Mouse (Mus musculus) cortical plate, adult 2 months (tissue): ENCODE data around the gene Atr. TPM values are rescaled to one million over a fixed set of nuclear protein-coding genes. Genes with fewer than 3 reads are reported as not detected.
A peak's percentile ranks its signal among the peaks of the same experiment; 100 is the strongest.

ENCODE experiments used
- H3K27ac ChIP-seq: fragments of 200-500 bp; 2 replicates; pipeline ENCODE4 v1.5.1; 2012; ENCODE audit warnings: low read length, control low read depth, inconsistent platforms; ENCODE audit not compliant: insufficient read depth
- H3K4me1 ChIP-seq: fragments of 200-500 bp; 2 replicates; pipeline ENCODE4 v1.6.1; 2011; ENCODE audit warnings: low read length; ENCODE audit not compliant: control insufficient read depth, insufficient read depth
- H3K4me3 ChIP-seq: fragments of 200-500 bp; 2 replicates; pipeline ENCODE4 v1.5.1; 2011; ENCODE audit warnings: mild to moderate bottlenecking, low read length, control low read depth; ENCODE audit not compliant: insufficient read depth
- CTCF ChIP-seq: fragments of 200-500 bp; IDR thresholded peaks from 2 replicates; pipeline ENCODE4 v1.5.1; 2011; ENCODE audit warnings: mild to moderate bottlenecking, control low read depth, low read length; ENCODE audit not compliant: insufficient read depth; ENCODE audit errors: extremely low read depth
- POLR2A ChIP-seq: fragments of 200-500 bp; IDR thresholded peaks from 2 replicates; pipeline ENCODE4 v1.6.1; 2011; ENCODE audit warnings: mild to moderate bottlenecking, low read length, control low read depth; ENCODE audit not compliant: insufficient read depth; ENCODE audit errors: extremely low read depth
- polyA plus RNA-seq: library from polyadenylated mRNA; depleted of rRNA; stranded (reverse); fragments of >200 nt; gene quantifications from 2 replicates; pipeline ENCODE4 v1.2.3, GENCODE M21; 2012; rRNA removed

Atr gene
- 8.7 and 9.4 TPM in 2 replicates for polyA plus RNA-seq

DNA sequence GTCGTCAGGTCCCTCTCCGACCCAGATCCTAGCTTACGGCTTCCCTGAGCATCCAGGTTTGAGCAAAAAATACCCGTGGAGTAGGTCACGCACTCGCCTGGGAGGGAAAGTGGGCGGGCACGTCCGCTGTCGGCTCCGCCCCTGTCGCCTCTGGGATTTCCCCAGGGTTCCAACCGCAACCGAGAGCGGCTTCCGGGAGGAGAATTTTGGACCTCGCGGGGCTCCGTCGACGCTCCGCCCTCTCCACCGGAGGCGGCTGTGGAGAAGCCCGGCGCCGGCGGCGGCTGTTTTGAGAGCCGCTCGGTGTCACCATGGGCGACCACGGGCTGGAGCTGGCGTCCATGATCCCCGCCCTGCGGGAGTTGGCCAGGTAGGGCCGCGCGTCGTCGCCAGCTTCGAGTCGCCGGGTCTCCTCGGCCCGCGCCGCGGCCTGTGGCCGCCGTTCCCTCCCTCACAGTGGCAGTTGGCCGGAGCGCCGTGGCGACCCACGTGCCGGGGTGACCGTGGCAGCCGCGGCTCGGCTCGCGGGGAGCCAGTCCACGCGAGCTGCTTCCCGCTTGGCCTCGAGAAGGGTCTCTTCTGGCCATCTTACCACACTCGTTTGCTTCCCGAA lies at the start of gene Atr:
Gene Atr (plus strand): TSS at position 184 of the 613 bp plus-strand sequence.
- peak; percentile 64 for TF ChIP-seq POLR2A
- TF ChIP-seq CTCF = no peak
- Histone ChIP-seq H3K4me3 (peak within 1 kb of the TSS; percentile 46), H3K27ac (no peak within 1 kb of the TSS; the same call in 1 of the 2 replicates), H3K4me1 (no peaks in the 10 kb centered on the region; the same call in 1 of the 2 replicates)

DNA sequence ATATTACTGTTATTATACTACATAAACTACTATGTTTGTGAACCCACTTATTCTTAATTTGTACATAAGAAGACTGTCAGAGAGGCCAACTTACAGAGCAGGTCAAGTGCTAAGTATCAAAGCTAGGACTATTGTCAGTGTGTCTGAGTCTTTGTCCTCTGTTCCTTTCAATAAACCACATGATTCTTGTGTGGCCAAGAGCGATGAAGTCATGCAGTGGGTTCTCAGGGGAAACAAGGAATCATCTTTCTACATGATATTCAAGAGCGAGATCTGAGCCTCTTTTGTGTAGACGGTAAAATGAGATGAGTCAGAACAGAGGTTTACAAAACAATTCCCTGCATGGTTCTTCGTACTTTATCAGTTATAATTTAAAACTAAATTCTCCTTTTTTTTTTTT lies 47.8 kb upstream of the Atr start:
- no peak overlapping the region for H3K27ac ChIP-seq
- TF ChIP-seq CTCF (no peak), POLR2A (no peak)
- H3K4me1 ChIP-seq = no peaks in the 10 kb centered on the region
- H3K4me3 ChIP-seq = no peak overlapping the region

DNA sequence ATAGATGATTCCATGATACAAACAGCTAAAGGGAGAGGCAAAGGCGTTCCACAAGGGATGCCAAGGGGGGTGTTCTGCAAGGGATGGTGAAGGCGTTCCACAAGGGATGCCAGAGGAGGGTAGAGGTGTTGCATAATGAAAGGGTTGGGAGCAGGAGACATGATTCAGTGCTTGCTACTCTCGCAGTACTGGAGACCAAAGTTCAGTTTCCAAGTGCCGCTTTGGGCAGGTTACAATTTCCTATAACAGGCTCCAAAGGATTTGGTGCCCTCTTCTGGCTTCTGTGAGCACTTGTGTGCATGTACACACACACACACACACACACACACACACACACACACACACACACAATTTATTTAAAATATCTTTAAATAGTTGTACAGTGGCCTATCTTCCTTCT lies 45.6 kb upstream of the Atr start:
- Histone ChIP-seq H3K27ac (no peak overlapping the region), H3K4me3 (no peak overlapping the region), H3K4me1 (no peaks in the 10 kb centered on the region; the same call in 1 of the 2 replicates)
- TF ChIP-seq POLR2A (no peak), CTCF (no peak)

DNA sequence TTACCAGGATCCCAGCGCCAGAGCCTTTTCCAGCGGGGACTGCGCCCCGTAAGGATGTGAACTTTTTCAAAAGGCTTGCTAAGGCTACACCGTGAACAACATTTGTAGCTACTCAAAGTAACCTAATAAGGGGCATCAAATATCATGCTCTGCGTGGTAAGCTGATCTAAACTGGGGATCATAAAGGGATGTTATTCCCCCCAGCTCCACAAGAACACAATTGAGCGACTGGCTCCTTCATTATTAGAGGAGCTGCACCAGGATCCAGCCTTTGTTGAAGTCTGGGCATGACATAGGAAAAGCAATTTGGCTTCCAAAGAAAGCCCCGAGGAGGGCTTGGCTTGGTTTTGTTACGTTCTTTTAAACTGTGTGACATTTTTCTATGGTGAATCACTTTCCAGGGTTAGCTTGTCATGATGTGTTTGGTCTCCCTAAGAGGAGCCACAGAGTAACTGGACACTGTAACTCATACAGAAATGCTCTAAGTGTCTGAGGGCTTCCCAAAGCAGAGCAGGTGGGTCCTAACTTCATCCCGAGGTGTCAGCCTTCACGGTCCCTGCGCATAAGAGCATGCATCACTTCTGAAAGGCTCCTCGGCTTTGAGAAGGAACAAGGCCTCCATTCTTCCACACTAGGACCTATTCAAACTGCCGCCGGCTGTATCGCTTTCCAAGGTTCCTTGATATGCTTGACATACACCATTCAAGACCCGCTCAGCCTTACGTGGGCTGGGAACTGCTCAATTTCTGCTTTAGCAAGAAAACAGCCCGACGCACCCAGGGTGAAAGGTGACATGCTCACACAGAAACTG lies 43.5 kb upstream of the Atr start:
- TF ChIP-seq CTCF (no peak), POLR2A (no peak)
- Histone ChIP-seq H3K4me3 (no peak overlapping the region), H3K4me1 (no peaks in the 10 kb centered on the region; the same call in 1 of the 2 replicates), H3K27ac (0 out of 2 replicates have a peak overlapping the region, but pooled peaks have one; percentile 81)

DNA sequence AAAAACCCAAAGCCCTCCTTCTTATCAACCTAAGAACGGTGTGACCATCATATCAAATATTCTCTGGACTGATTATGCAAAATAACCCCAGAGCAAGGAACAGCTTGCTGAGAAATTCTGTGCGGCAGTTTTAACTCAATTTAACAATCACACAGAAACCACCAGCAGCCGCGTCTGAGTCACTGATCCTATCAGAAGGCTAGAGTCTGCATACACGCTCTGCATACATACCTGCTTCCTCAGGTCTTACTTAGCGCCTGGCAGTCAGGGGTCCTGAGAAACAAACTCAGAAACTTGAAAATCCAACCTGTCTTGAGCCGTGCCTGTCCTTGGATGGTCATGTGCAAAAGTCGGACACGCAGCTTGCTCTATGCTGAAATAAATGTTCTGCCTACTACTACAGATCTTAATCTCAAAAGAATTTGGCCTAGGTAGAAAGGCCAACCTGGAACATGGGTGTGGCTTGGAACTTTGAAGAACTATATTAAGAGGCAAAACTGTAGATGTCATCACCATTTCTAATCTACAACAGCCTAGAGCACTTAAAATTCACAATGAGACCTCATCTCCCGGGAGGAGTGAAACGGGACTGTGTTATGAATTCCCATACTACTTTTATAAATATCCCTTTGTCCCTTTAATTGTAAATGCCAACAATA lies 42.3 kb upstream of the Atr start:
- H3K27ac ChIP-seq = no peak overlapping the region
- TF ChIP-seq POLR2A (no peak), CTCF (no peak)
- no peaks in the 10 kb centered on the region; the same call in 1 of the 2 replicates for H3K4me1 ChIP-seq
- no peak overlapping the region for H3K4me3 ChIP-seq

DNA sequence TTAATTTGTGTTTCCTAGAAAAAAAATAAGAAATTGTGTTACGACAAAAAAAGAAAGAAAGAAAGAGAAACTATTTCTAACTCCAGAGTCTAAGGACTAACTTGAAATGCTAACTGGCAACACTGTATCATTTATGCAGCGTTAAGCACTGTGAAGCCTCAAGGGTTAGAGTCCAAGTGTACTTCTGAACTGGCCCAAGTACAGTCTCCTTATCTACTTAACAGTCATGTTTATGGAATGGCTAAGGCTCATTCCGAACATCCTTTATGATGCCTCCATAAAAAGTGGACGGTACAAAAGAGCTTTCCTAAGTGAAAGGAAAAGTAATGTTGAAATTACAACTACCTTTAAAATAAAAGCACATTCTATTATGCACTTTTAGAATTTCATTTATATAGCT lies 41.7 kb upstream of the Atr start:
- Histone ChIP-seq H3K4me3 (no peak overlapping the region), H3K27ac (no peak overlapping the region), H3K4me1 (no peaks in the 10 kb centered on the region; the same call in 1 of the 2 replicates)
- TF ChIP-seq CTCF = no peak
- TF ChIP-seq POLR2A = no peak

DNA sequence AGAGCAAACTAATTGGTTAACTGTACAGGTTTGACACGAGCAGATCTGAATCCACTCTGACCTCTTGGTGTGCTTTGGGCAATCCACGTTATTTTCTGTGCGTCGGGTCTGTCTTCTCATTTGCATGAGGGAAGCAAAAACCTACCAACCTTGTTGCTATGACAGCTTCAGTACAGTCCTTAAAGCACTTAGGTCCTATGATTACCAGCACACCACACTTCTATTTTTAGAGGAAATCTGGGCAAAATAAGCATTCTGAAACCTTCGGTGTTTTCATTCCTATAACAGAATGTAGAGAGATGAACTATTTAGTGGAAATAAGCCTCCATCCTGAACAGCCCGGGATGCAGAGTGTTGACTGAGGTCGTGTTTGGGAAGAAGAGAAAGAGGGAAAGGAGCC lies 34.9 kb upstream of the Atr start:
- Histone ChIP-seq H3K27ac (no peak overlapping the region), H3K4me3 (no peak overlapping the region), H3K4me1 (peaks cover 3% of the 10 kb centered on the region)
- TF ChIP-seq POLR2A (no peak), CTCF (no peak)

DNA sequence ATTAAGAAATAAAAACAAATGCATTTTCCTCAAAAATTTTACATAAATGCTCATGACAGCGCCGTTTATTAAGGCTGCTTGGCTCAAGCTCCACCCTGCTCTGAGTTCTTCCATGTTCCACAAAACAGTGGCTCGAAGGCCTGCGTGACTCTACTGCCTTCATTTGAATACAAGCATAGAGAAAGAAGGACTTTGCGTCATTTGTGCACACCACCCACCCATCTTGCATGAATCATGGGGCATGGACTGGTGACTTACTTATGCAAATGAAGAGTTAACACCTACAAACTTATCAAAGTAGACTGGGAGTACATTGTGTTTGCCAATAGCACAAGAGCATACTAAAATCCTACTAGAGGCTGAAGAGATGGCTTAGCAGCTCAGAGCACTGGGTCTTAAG lies 29.8 kb upstream of the Atr start:
- TF ChIP-seq CTCF (no peak), POLR2A (no peak)
- Histone ChIP-seq H3K4me1 (peaks cover 3% of the 10 kb centered on the region), H3K4me3 (no peak overlapping the region), H3K27ac (no peak overlapping the region)

DNA sequence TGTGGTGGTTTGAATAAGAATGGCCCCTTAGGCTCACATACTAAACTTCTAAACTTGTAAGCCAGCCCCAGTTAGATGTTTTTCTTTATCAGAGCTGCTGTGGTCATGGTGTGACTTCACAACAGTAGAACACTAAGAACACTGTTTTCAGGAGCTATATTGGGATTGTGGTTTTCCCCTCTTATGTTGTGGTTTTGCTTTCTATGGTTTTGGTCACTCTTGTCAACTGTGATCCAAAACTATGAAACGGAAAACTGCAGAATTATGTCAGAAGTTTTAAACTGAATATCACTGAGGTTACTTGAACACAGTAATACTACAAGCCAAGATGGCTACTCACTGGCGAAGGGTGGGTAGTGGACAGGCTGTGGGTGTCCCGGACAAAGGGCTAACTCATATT lies 24.6 kb upstream of the Atr start:
- Histone ChIP-seq H3K4me3 (no peak overlapping the region), H3K27ac (no peak overlapping the region), H3K4me1 (no peaks in the 10 kb centered on the region)
- TF ChIP-seq POLR2A = no peak
- TF ChIP-seq CTCF = no peak

DNA sequence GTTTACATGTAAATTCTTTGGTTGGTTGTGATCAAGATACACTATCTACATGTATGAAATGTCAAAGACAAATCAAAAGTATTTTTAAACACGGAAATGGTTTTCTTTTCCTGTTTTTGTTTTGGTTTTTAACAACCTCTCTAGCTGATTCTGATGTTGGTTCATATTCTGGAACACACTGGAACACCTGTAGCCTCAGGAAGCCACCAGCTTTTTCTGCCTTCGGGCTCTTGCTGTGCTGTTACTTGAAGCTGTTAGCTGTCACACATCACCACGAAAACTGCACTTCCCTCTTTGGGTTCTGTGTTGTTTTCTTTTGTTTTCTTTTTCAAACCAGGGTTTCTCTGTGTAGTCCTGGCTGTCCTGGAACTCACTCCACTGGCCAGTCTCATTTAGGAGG lies 22.6 kb upstream of the Atr start:
- no peak overlapping the region for H3K27ac ChIP-seq
- no peaks in the 10 kb centered on the region for H3K4me1 ChIP-seq
- H3K4me3 ChIP-seq = no peak overlapping the region
- no peak for TF ChIP-seq CTCF
- TF ChIP-seq POLR2A = no peak
